Mouse (Mus musculus): ENCODE results near the gene Lrrc8c.

DNA sequence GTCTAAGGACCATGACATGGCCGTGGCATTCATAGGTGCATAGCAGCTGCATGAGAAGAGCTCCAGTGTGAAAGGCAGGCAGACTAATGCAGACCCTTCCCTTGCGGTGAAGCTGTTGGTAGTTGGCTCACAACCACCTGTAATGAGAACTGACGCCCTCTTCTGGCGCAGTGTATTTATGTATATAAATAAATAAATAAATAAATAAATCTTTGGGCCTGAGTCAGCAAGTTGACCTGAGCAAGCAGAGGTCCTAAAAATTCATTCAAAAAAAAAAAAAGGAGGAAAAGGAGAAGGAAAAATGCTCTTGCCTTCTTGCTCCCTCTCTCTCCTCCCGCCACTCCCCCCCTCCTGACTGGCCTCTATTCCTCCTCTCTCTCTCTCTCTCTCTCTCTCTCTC, 81.8 kb downstream of the Lrrc8c start:
- TF ChIP-seq CTCF (IDR thresholded peaks at IDR 0.05; ENCODE audit: control insufficient read depth, insufficient read depth, insufficient replicate concordance, low read depth, low read length) (no peak), POLR2A (IDR thresholded peaks at IDR 0.05; ENCODE audit: control insufficient read depth, low read depth, low read length) (no peak)
